Mouse (Mus musculus) spleen, postnatal 4 days (tissue): ENCODE data around the gene Nufip1.

Source experiments
- DNase-seq, 2 experiments: peaks; one replicate each; pipeline ENCODE4 v3.0.0; 2022; ENCODE audit warnings: low spot score in 2 of 2

The Nufip1 gene

GRCm38 (mm10) chr14:76179343-76179742 is 68.7 kb downstream of the Nufip1 start:
- DNase-seq = no peak

- no peak for DNase-seq
Observed at GRCm38 (mm10) chr14:76185358-76185757, 74.7 kb downstream of the Nufip1 start.

- DNase-seq = no peak
Observed at GRCm38 (mm10) chr14:76186299-76186698, 75.6 kb downstream of the Nufip1 start.
